Mouse (Mus musculus): ENCODE results near the gene Hspb2. TPM values are rescaled to one million over a fixed set of nuclear protein-coding genes. Genes with fewer than 3 reads are reported as not detected.

The Hspb2 gene
- polyA plus RNA-seq (2015; fragmentation: Nextera tagmentation; extraction: Ambion mirVana) = 1.3 and 1.7 TPM in 2 replicates

DNA sequence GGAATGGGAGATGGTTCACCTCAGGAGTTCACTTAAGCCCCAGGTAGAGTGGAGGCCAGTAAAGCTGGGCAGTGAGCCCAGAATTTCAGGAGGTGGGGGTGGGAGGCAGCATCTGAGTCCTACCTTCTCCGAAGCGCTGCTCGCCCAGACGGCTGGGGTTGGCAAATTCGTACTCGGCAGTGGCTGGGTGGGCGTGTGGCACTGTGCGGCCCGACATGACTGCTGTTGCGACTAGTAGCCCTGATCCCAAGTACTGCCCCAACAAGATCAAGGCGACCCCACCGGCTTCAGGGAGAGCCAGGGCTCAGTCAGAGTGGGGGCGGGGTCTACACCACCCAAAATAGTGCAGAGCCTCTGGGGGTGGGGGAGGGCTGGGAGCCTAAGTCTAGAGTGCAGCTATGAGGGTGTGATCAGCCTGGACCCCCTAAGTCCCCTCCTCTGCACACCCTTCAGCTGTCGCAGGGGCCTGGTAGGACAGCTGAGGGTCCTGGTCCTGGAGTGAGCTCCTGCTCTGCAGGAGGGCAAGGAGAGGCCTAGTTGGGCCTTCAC, at the start of gene Hspb2:
Hspb2 (minus strand) TSS at position 301 of the 549 bp plus-strand sequence.
- H3K9me3 ChIP-seq = no peaks in the 10 kb centered on the region
- no peaks in the 10 kb centered on the region for H3K4me1 ChIP-seq (replicated peaks)
- no peak within 1 kb of the TSS for H3K4me3 ChIP-seq
- no peaks in the 10 kb centered on the region for H3K36me3 ChIP-seq
- WGBS = 76% methylated on average over 13 of the region's 14 CpGs
- H3K27me3 ChIP-seq = peaks cover 5% of the 10 kb centered on the region
- no peak within 1 kb of the TSS for H3K27ac ChIP-seq
- ATAC-seq (ENCODE audit: low FRiP score) = no peak
- 0 out of 2 replicates have a peak within 1 kb of the TSS, but pooled peaks have one; percentile 24 for H3K9ac ChIP-seq
- no peak within 1 kb of the TSS for H3K4me2 ChIP-seq

DNA sequence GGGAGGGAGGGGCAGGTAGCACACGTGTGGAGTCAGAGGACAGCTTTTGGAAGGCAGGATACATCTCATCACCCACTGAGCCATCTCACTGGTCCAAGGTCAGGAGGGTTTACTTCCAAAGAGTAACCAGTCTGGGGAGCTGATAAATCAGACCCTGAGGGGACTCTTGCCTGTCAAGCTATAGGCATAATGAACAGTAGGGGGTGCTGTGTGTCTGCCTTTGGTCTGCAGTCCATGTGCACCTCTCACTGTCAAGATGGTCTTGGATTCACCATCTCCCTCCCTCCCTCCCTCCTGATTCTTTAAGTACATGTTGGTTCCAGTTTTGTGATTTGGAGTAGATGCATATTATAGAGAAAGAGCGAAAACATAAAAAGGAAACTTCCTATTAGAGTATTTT, 48.8 kb upstream of the Hspb2 start:
- H3K27me3 ChIP-seq = no peaks in the 10 kb centered on the region
- H3K4me2 ChIP-seq = no peak overlapping the region
- no peaks in the 10 kb centered on the region for H3K9me3 ChIP-seq
- no peak overlapping the region for H3K9ac ChIP-seq
- no peak overlapping the region for H3K27ac ChIP-seq
- H3K36me3 ChIP-seq = peaks cover 76% of the 10 kb centered on the region
- H3K4me1 ChIP-seq (replicated peaks) = no peaks in the 10 kb centered on the region
- WGBS = 68% methylated on average over 2 of the region's 2 CpGs
- ATAC-seq (ENCODE audit: low FRiP score) = no peak; the same call in 1 of the 2 replicates
- no peak overlapping the region for H3K4me3 ChIP-seq

- no peak for ATAC-seq (ENCODE audit: low FRiP score)
Observed at GRCm38 (mm10) chr9:50798368-50798767, 46.2 kb upstream of the Hspb2 start.

GRCm38 (mm10) chr9:50797641-50798040, 45.5 kb upstream of the Hspb2 start:
- Histone ChIP-seq H3K4me2 (no peak overlapping the region), H3K36me3 (peaks cover 71% of the 10 kb centered on the region), H3K4me1 (replicated peaks) (no peaks in the 10 kb centered on the region), H3K27ac (no peak overlapping the region), H3K4me3 (no peak overlapping the region), H3K9ac (no peak overlapping the region), H3K27me3 (no peaks in the 10 kb centered on the region), H3K9me3 (no peaks in the 10 kb centered on the region)
- no peak for ATAC-seq (ENCODE audit: low FRiP score)
- 97% methylated on average over 7 of the region's 7 CpGs for WGBS

More at GRCm38 (mm10) chr9:50798368-50798767, 46.2 kb upstream of the Hspb2 start:
- 86% methylated on average over 5 of the region's 5 CpGs for WGBS
- Histone ChIP-seq H3K9me3 (no peaks in the 10 kb centered on the region), H3K4me1 (replicated peaks) (no peaks in the 10 kb centered on the region), H3K27ac (no peak overlapping the region), H3K27me3 (no peaks in the 10 kb centered on the region), H3K4me2 (no peak overlapping the region), H3K36me3 (peaks cover 75% of the 10 kb centered on the region), H3K9ac (no peak overlapping the region), H3K4me3 (no peak overlapping the region)

- Histone ChIP-seq H3K4me1 (replicated peaks) (no peaks in the 10 kb centered on the region), H3K9me3 (no peaks in the 10 kb centered on the region), H3K4me2 (no peak overlapping the region), H3K4me3 (no peak overlapping the region), H3K27me3 (no peaks in the 10 kb centered on the region), H3K27ac (no peak overlapping the region), H3K36me3 (peaks cover 72% of the 10 kb centered on the region), H3K9ac (no peak overlapping the region)
- ATAC-seq (ENCODE audit: low FRiP score) = no peak
- WGBS = 87% methylated on average over 8 of the region's 8 CpGs
Observed at GRCm38 (mm10) chr9:50796776-50797175, 44.6 kb upstream of the Hspb2 start.

DNA sequence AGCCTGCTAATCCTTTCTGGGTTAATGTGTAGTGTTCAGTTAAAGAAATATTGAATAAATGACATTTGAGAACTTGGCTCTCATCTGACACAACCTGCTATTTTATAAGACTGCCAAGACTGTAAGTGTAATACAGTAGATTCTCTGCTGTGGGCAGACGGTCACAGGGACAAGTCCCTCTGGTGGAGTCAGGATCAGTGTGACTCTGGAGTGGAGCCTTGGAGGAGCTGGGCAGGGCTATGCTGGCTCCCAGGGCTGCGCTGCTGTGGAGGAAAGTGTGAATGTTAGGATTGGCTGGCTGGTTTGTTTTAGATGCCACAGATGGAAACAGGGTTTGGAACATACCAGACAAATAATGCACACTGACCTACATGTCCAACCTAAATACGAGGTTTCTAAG, 43.1 kb upstream of the Hspb2 start:
- H3K36me3 ChIP-seq = peaks cover 69% of the 10 kb centered on the region
- H3K27me3 ChIP-seq = no peaks in the 10 kb centered on the region
- H3K4me3 ChIP-seq = no peak overlapping the region
- WGBS = 89% methylated on average over 3 of the region's 3 CpGs
- no peaks in the 10 kb centered on the region for H3K4me1 ChIP-seq (replicated peaks)
- H3K27ac ChIP-seq = no peak overlapping the region
- H3K4me2 ChIP-seq = no peak overlapping the region
- H3K9ac ChIP-seq = no peak overlapping the region
- H3K9me3 ChIP-seq = no peaks in the 10 kb centered on the region
- ATAC-seq (ENCODE audit: low FRiP score) = no peak

- 70% methylated on average over 2 of the region's 2 CpGs for WGBS
- Histone ChIP-seq H3K27ac (no peak overlapping the region), H3K4me1 (replicated peaks) (no peaks in the 10 kb centered on the region), H3K4me2 (no peak overlapping the region), H3K36me3 (peaks cover 86% of the 10 kb centered on the region), H3K9me3 (no peaks in the 10 kb centered on the region), H3K4me3 (no peak overlapping the region), H3K27me3 (no peaks in the 10 kb centered on the region), H3K9ac (no peak overlapping the region)
- ATAC-seq (ENCODE audit: low FRiP score) = no peak
Observed at GRCm38 (mm10) chr9:50782155-50782554, 30.0 kb upstream of the Hspb2 start.

DNA sequence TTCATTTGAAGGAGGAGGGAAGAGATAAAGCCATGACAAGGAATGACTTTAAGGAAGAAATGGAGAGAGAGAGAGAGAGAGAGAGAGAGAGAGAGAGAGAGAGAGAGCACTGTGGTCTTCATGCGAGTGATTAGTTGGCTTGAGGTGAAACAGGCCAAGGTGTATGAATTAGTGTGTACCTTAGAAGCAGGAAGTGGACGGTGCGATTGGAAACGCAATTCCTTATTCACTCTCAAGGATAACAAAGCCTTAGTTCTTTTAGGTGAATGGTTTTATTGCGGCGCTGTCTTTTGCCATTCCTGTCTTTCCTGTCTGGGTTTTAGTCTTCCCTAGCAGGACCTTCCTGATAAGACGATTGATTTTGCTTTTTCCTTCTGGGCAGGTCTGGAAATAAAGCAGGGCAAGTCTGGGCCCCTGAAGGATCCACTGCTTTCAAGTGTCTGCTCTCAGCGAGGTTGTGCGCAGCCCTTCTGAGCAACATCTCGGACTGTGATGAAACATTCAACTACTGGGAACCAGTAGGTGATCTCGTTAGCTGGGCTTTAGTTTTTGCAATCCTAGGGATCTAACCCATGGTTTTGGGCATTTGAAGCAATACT, 24.1 kb upstream of the Hspb2 start:
- Histone ChIP-seq H3K4me2 (peak overlapping the region; percentile 71), H3K4me1 (replicated peaks) (peaks cover 26% of the 10 kb centered on the region), H3K27ac (peak overlapping the region; percentile 93; the same call in 1 of the 2 replicates), H3K9me3 (no peaks in the 10 kb centered on the region), H3K9ac (peak overlapping the region; percentile 93), H3K4me3 (peak overlapping the region; percentile 82), H3K27me3 (no peaks in the 10 kb centered on the region), H3K36me3 (peaks cover 39% of the 10 kb centered on the region)
- 76% methylated on average over 11 of the region's 11 CpGs for WGBS
- no peak for ATAC-seq (ENCODE audit: low FRiP score)

DNA sequence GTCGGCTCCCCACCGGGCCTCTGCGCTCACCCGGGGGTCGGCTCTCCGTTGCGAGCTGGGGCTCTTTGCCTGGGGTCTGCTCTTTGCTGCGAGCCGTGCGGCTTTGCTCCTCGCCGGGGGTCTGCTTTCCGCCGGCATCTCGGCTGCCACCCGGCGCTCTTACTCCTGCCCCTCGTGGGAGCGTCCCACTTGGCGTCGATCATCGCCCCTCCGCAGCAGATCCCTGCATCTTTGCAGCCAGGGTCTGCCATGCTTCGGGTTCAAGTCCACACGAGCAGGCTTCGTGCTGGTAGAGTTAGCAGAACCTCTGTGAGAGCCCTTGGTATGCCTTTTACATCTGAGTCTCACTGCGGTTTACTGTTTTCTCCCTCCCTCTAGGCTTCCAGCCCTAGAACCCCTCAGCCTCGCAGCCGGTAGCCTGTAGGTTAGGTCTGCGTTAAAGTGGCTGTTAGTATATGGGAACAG, 23.5 kb upstream of the Hspb2 start:
- Histone ChIP-seq H3K27me3 (no peaks in the 10 kb centered on the region), H3K9ac (peak overlapping the region; percentile 93), H3K27ac (peak overlapping the region; percentile 93), H3K4me2 (peak overlapping the region; percentile 71), H3K4me3 (peak overlapping the region; percentile 82), H3K36me3 (peaks cover 36% of the 10 kb centered on the region), H3K4me1 (replicated peaks) (peaks cover 26% of the 10 kb centered on the region), H3K9me3 (no peaks in the 10 kb centered on the region)
- ATAC-seq (ENCODE audit: low FRiP score) = peak; percentile 67
- under 1% methylated on average over 30 of the region's 30 CpGs for WGBS

DNA sequence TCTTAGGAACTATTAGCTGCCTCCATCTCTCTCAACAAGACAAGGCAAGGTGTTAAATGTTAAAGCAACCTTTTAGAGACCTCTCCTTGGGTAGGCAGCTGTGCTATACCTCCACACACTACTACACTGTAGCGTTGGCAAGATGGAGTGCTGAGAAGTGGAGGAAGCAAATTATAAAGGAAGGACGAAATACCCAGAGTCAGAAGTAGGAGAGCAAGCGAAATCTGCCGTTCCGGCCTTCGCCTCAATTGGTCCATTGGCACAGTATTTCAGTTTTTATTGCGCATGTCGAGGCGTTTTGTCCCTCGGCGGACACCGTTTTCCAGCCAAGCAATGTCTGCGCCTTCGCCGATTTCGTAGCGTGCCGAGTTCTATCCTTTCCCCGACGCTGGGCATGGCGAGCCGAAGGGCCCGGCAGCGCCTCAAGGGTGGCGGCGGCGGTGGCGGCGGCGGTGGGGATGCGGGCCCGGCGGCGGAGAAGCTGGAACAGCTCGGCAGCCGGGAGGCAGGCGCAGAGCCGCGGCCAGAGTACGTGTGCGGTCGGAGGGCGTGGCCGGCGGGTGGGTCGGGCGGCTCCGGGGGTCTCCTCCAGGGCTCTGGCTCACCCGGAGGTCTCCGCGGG, 22.9 kb upstream of the Hspb2 start, which contains the start of the genes Alg9 and 1110032A03Rik:
Alg9 (plus strand) TSS at position 29 of the 622 bp plus-strand sequence.
1110032A03Rik (minus strand) TSS at position 530 of the 622 bp plus-strand sequence.
- under 1% methylated on average over 51 of the region's 51 CpGs for WGBS
- Histone ChIP-seq H3K4me2 (peak within 1 kb of the TSS; percentile 71), H3K27ac (peak within 1 kb of the TSS; percentile 93), H3K27me3 (no peaks in the 10 kb centered on the region), H3K9ac (peak within 1 kb of the TSS; percentile 93), H3K36me3 (peaks cover 32% of the 10 kb centered on the region), H3K9me3 (no peaks in the 10 kb centered on the region), H3K4me3 (peak within 1 kb of the TSS; percentile 82), H3K4me1 (replicated peaks) (peaks cover 26% of the 10 kb centered on the region)
- ATAC-seq (ENCODE audit: low FRiP score) = peak; percentile 88

DNA sequence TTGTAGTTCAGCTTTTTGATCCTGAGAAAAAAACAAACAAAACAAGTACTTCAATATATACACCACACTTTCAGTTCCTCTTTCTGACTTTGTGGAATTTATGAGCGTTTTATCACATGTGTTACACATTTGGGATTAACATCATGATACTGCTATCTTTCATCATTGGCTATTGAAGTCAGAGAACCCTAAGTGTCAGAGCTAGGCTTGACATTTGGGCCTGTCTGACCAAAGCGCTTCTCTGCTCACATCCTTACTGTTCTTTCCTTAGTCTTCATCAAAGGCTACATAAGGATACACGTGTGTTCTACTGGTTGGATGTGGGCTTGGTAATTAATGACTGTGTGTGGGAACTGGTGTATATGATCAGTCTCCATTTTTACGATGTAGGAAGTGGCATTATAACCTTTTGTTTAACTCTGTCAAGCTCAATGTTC, 21.9 kb upstream of the Hspb2 start:
- H3K27me3 ChIP-seq = no peaks in the 10 kb centered on the region
- WGBS = 80% methylated on average over 4 of the region's 4 CpGs
- peak overlapping the region; percentile 71 for H3K4me2 ChIP-seq
- peaks cover 35% of the 10 kb centered on the region for H3K4me1 ChIP-seq (replicated peaks)
- H3K27ac ChIP-seq = peak overlapping the region; percentile 52
- H3K9me3 ChIP-seq = no peaks in the 10 kb centered on the region
- peaks cover 21% of the 10 kb centered on the region for H3K36me3 ChIP-seq
- no peak for ATAC-seq (ENCODE audit: low FRiP score)
- H3K9ac ChIP-seq = peak overlapping the region; percentile 51
- H3K4me3 ChIP-seq = peak overlapping the region; percentile 82

GRCm38 (mm10) chr9:50770011-50770410, 17.9 kb upstream of the Hspb2 start:
- WGBS = 80% methylated on average over 2 of the region's 2 CpGs
- Histone ChIP-seq H3K9me3 (no peaks in the 10 kb centered on the region), H3K27ac (no peak overlapping the region), H3K4me1 (replicated peaks) (peaks cover 34% of the 10 kb centered on the region), H3K36me3 (peaks cover 13% of the 10 kb centered on the region; the same call in 1 of the 2 replicates), H3K4me3 (no peak overlapping the region), H3K9ac (no peak overlapping the region), H3K27me3 (no peaks in the 10 kb centered on the region), H3K4me2 (no peak overlapping the region)
- ATAC-seq (ENCODE audit: low FRiP score) = no peak
